Mouse (Mus musculus): ENCODE data around the gene M1ap. TPM values are rescaled to one million over a fixed set of nuclear protein-coding genes. Genes with fewer than 3 reads are reported as not detected.

M1ap gene
- polyA plus RNA-seq, 2 experiments from 2014 or later, result 0.74 to 1.4 TPM

GRCm38 (mm10) chr6:83077630-83078323, 131.1 kb downstream of the M1ap start, which contains the start of gene Pcgf1:
Pcgf1 (plus strand) TSS chr6:83077869.
- ATAC-seq, result peak; percentile 95

DNA sequence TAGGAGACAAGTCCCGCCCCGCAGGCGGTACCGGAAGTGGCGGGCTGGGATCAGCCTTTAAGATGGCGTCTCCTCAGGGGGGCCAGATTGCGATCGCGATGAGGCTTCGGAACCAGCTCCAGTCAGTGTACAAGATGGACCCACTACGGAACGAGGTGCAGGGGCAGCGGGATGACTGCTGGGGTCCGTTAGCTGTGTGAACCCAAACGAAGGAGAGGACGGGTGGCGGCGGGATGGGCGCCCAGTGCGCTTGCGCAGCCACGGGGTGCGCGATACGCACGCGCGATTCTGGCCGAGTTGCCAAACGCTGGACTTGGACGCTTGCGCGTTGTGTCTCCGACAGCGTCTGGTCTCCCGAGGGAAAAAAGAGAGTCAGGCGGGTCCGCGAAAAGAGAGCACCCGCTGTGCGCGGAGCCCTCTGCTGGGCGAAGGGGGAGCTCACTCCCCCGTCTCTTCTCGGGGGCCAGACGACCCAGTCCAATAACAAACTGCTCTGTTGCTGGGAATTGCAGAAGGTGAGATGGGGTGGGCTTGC, 131.7 kb downstream of the M1ap start:
- ATAC-seq, result peak; percentile 33

Other genes with a start within 250 kb of the M1ap start
- gene Pole4, start 241.5 kb upstream of the M1ap start, polyA plus RNA-seq (2017; shearing (Covaris generic)), result 10 to 100 TPM; 67.9 to 73.6 TPM
- gene Hk2, start 172.4 kb upstream of the M1ap start, polyA plus RNA-seq (2017; shearing (Covaris generic)), result 1 to 10 TPM; 5.0 to 6.4 TPM
- 1 to 10 TPM; 2.7 to 3.8 TPM for gene Sema4f, start 7.1 kb upstream of the M1ap start, polyA plus RNA-seq (2017; shearing (Covaris generic))
- gene Dok1, start 86.6 kb downstream of the M1ap start, polyA plus RNA-seq (2017; shearing (Covaris generic)), result 10 to 100 TPM; 26.3 to 47.2 TPM
- gene Loxl3, start 87.3 kb downstream of the M1ap start, polyA plus RNA-seq (2017; shearing (Covaris generic)), result under 1 TPM in 1 of 2 experiments, not detected in 1; 0.26 TPM
- 100 to 1,000 TPM; 432 to 455 TPM for gene Aup1, start 107.6 kb downstream of the M1ap start, polyA plus RNA-seq (2017; shearing (Covaris generic))
- 10 to 100 TPM; 19.0 to 22.2 TPM for gene Htra2, start 108.4 kb downstream of the M1ap start, polyA plus RNA-seq (2017; shearing (Covaris generic))
- gene Dqx1, start 110.9 kb downstream of the M1ap start, polyA plus RNA-seq (2017; shearing (Covaris generic)), result 1 to 10 TPM; 1.5 to 1.6 TPM
- gene Tlx2, start 123.4 kb downstream of the M1ap start, polyA plus RNA-seq (2017; shearing (Covaris generic)), result not detected
- 10 to 100 TPM; 31.2 to 35.9 TPM for gene Pcgf1, start 131.0 kb downstream of the M1ap start, polyA plus RNA-seq (2017; shearing (Covaris generic))
- gene Lbx2, start 139.5 kb downstream of the M1ap start, polyA plus RNA-seq (2017; shearing (Covaris generic)), result not detected
- gene Ccdc142, start 154.7 kb downstream of the M1ap start, polyA plus RNA-seq (2017; shearing (Covaris generic)), result not detected
- gene Gm42688, start 154.7 kb downstream of the M1ap start, polyA plus RNA-seq (2017; shearing (Covaris generic)), result 1 to 10 TPM in 1 of 2 experiments, under 1 TPM in 1; 0.52 to 1.0 TPM
- 10 to 100 TPM; 63.9 to 66.3 TPM for gene Mrpl53, start 162.1 kb downstream of the M1ap start, polyA plus RNA-seq (2017; shearing (Covaris generic))
- 10 to 100 TPM in 1 of 2 experiments, 1 to 10 TPM in 1; 8.7 to 12.5 TPM for gene Mogs, start 168.6 kb downstream of the M1ap start, polyA plus RNA-seq (2017; shearing (Covaris generic))
- 10 to 100 TPM; 21.2 to 31.7 TPM for gene Wbp1, start 174.7 kb downstream of the M1ap start, polyA plus RNA-seq (2017; shearing (Covaris generic))
- 1 to 10 TPM; 1.3 to 2.4 TPM for gene Ino80b, start 178.5 kb downstream of the M1ap start, polyA plus RNA-seq (2017; shearing (Covaris generic))
- gene Rtkn, start 188.6 kb downstream of the M1ap start, polyA plus RNA-seq (2017; shearing (Covaris generic)), result not detected
- gene Wdr54, start 209.5 kb downstream of the M1ap start, polyA plus RNA-seq (2017; shearing (Covaris generic)), result under 1 TPM in 1 of 2 experiments, not detected in 1; 0.73 TPM
- not detected for gene 1700003E16Rik, start 209.5 kb downstream of the M1ap start, polyA plus RNA-seq (2017; shearing (Covaris generic))
- gene Dctn1, start 219.0 kb downstream of the M1ap start, polyA plus RNA-seq (2017; shearing (Covaris generic)), result 10 to 100 TPM; 12.7 to 24.6 TPM

Data from activated CD4-positive, CD25-positive, alpha-beta regulatory T cell, adult 4 months (primary cell).